Mouse (Mus musculus) adrenal gland, postnatal 36 days (tissue): ENCODE data around the gene Oaz2. TPM values are rescaled to one million over a fixed set of nuclear protein-coding genes. Genes with fewer than 3 reads are reported as not detected.
"Not testable (repeated sequence)": the region's sequence is repeated elsewhere in the genome, so short reads cannot be mapped to it uniquely, and the experiment has no call there.

Experiments
- DNase-seq, 2 experiments: peaks; one replicate each; pipeline ENCODE4 v3.0.0; 2021; ENCODE audit warnings: mixed read lengths in 1 of 2
- total RNA-seq, 2 experiments: library from RNA; stranded (reverse); gene quantifications; 2 replicates each; pipeline ENCODE4 v1.2.3; 2021

Oaz2 gene
- total RNA-seq, 2 experiments from 2014 or later: 128 to 130 TPM

- DNase-seq: not testable (repeated sequence)
These were observed 15.8 kb upstream of the Oaz2 start for GRCm38 (mm10) chr9:65651957-65652356.

- DNase-seq: no peak
These were observed 14.1 kb upstream of the Oaz2 start for GRCm38 (mm10) chr9:65653741-65654140.

GRCm38 (mm10) chr9:65654700-65655237 lies 13.0 kb upstream of the Oaz2 start:
- DNase-seq: no peak

- no peak for DNase-seq
These were observed 12.3 kb upstream of the Oaz2 start for GRCm38 (mm10) chr9:65655540-65655939.

GRCm38 (mm10) chr9:65657218-65657617 lies 10.6 kb upstream of the Oaz2 start:
- peak in 1 of 2 experiments; percentile 49 for DNase-seq

- DNase-seq: no peak
These were observed 6.8 kb upstream of the Oaz2 start for GRCm38 (mm10) chr9:65661029-65661428.

GRCm38 (mm10) chr9:65661493-65661892 lies 6.3 kb upstream of the Oaz2 start:
- no peak for DNase-seq

GRCm38 (mm10) chr9:65664163-65664562 lies 3.6 kb upstream of the Oaz2 start:
- DNase-seq: peak; percentile 71 to 82

- DNase-seq: peak; percentile 79 to 87
These were observed 1.8 kb upstream of the Oaz2 start for GRCm38 (mm10) chr9:65666042-65666441.

GRCm38 (mm10) chr9:65671431-65671931 lies 3.7 kb downstream of the Oaz2 start:
- DNase-seq: peak; percentile 87 to 89

GRCm38 (mm10) chr9:65672996-65673395 lies 5.2 kb downstream of the Oaz2 start:
- no peak for DNase-seq

- no peak for DNase-seq
These were observed 7.9 kb downstream of the Oaz2 start for GRCm38 (mm10) chr9:65675461-65676357.

- peak; percentile 98 to 99 for DNase-seq
These were observed 8.7 kb downstream of the Oaz2 start for GRCm38 (mm10) chr9:65676358-65677118.

- DNase-seq: no peak
These were observed 9.3 kb downstream of the Oaz2 start for GRCm38 (mm10) chr9:65677119-65677462.

GRCm38 (mm10) chr9:65679181-65679761 lies 11.5 kb downstream of the Oaz2 start:
- DNase-seq: peak in 1 of 2 experiments; percentile 69

- no peak for DNase-seq
These were observed 13.3 kb downstream of the Oaz2 start for GRCm38 (mm10) chr9:65680938-65681633.

GRCm38 (mm10) chr9:65681634-65681940 lies 13.8 kb downstream of the Oaz2 start:
- no peak for DNase-seq

- DNase-seq: no peak
These were observed 14.4 kb downstream of the Oaz2 start for GRCm38 (mm10) chr9:65682183-65682582.

- no peak for DNase-seq
These were observed 15.2 kb downstream of the Oaz2 start for GRCm38 (mm10) chr9:65682994-65683393.

GRCm38 (mm10) chr9:65684704-65685103 lies 16.9 kb downstream of the Oaz2 start:
- no peak for DNase-seq

GRCm38 (mm10) chr9:65689869-65690268 lies 22.1 kb downstream of the Oaz2 start:
- not testable (repeated sequence) for DNase-seq

GRCm38 (mm10) chr9:65692466-65692865 lies 24.7 kb downstream of the Oaz2 start:
- no peak for DNase-seq
